Mouse (Mus musculus) heart, embryonic 12.5 days (tissue): ENCODE measurements at regions not wholly inside any gene's neighbourhood (a gene's known extent, or its start where the extent isn't known, plus 50 kb on each side); places are given as distances from the start of the nearest gene placed in this dataset.

Experiments used
- ATAC-seq: fragments of 200-750 bp; cut with Nextera tagmentation; 2 replicates; pipeline ENCODE4 v1.8.0; 2017; ENCODE audit warnings: moderate TSS enrichment, moderate library complexity; ENCODE audit not compliant: insufficient number of reproducible peaks, low FRiP score
- H3K27ac ChIP-seq: fragments of 300-500 bp; sonication (generic); 2 replicates; pipeline ENCODE4 v1.5.1; 2016; ENCODE audit warnings: mild to moderate bottlenecking, moderate library complexity; ENCODE audit not compliant: poor library complexity, severe bottlenecking
- H3K27me3 ChIP-seq: fragments of 300-500 bp; sonication (generic); replicated peaks from 2 replicates; pipeline ENCODE4 v1.6.1; 2016; ENCODE audit warnings: mild to moderate bottlenecking, moderate library complexity
- H3K36me3 ChIP-seq: fragments of 300-500 bp; sonication (generic); 2 replicates; pipeline ENCODE4 v1.6.1; 2016; ENCODE audit warnings: mild to moderate bottlenecking, moderate library complexity
- H3K4me1 ChIP-seq: fragments of 300-500 bp; sonication (generic); replicated peaks from 2 replicates; pipeline ENCODE4 v1.6.1; 2016; ENCODE audit warnings: mild to moderate bottlenecking
- H3K4me2 ChIP-seq: fragments of 300-500 bp; sonication (generic); 2 replicates; pipeline ENCODE4 v1.6.1; 2016; ENCODE audit warnings: mild to moderate bottlenecking, moderate library complexity
- H3K4me3 ChIP-seq: fragments of 300-500 bp; sonication (generic); 2 replicates; pipeline ENCODE4 v1.5.1; 2016; ENCODE audit warnings: mild to moderate bottlenecking
- H3K9ac ChIP-seq: fragments of 300-500 bp; sonication (generic); 2 replicates; pipeline ENCODE4 v1.6.1; 2016; ENCODE audit warnings: mild to moderate bottlenecking, moderate library complexity
- H3K9me3 ChIP-seq: fragments of 300-500 bp; sonication (generic); replicated peaks from 2 replicates; pipeline ENCODE4 v1.6.1; 2016; ENCODE audit warnings: mild to moderate bottlenecking, moderate library complexity
- WGBS: fragments of 180-500 bp; shearing (Covaris S2); methylation state at CpG from one replicate; pipeline ENCODE4 v1.1.7; 2016; 5-methylcytosine and 5-hydroxymethylcytosine counted together

- WGBS = 83% methylated on average over 9 of the region's 9 CpGs
- Histone ChIP-seq H3K4me1 (no peaks in the 10 kb centered on the region), H3K9me3 (peaks cover 7% of the 10 kb centered on the region; the same call in 1 of the 2 replicates), H3K36me3 (no peaks in the 10 kb centered on the region), H3K27ac (no peak overlapping the region), H3K27me3 (no peaks in the 10 kb centered on the region), H3K9ac (no peak overlapping the region), H3K4me3 (no peak overlapping the region), H3K4me2 (no peak overlapping the region)
- no peak for ATAC-seq
Observed at GRCm38 (mm10) chr9:118204456-118204855, 54.5 kb upstream of the Cmc1 start.

- Histone ChIP-seq H3K27ac (no peak overlapping the region), H3K4me3 (no peak overlapping the region), H3K4me1 (no peaks in the 10 kb centered on the region), H3K27me3 (no peaks in the 10 kb centered on the region), H3K36me3 (no peaks in the 10 kb centered on the region), H3K9ac (no peak overlapping the region), H3K4me2 (no peak overlapping the region), H3K9me3 (peaks cover 7% of the 10 kb centered on the region; the same call in 1 of the 2 replicates)
- no peak for ATAC-seq
- WGBS = 83% methylated on average over 7 of the region's 7 CpGs
Observed at GRCm38 (mm10) chr9:118206483-118206882, 56.5 kb upstream of the Cmc1 start.

- no peak for ATAC-seq
- Histone ChIP-seq H3K27ac (no peak overlapping the region), H3K4me1 (no peaks in the 10 kb centered on the region), H3K27me3 (no peaks in the 10 kb centered on the region), H3K4me3 (no peak overlapping the region), H3K36me3 (no peaks in the 10 kb centered on the region), H3K4me2 (no peak overlapping the region), H3K9me3 (peaks cover 7% of the 10 kb centered on the region), H3K9ac (no peak overlapping the region)
- 91% methylated on average over 5 of the region's 5 CpGs for WGBS
Observed at GRCm38 (mm10) chr9:118219696-118220095, 69.7 kb upstream of the Cmc1 start.

- H3K9me3 ChIP-seq = 0 out of 2 replicates have a peak, but pooled peaks cover 3% of the 10 kb centered on the region
- no peak overlapping the region for H3K9ac ChIP-seq
- no peak for ATAC-seq
- H3K36me3 ChIP-seq = no peaks in the 10 kb centered on the region
- H3K27ac ChIP-seq = no peak overlapping the region
- H3K4me1 ChIP-seq = no peaks in the 10 kb centered on the region
- no peak overlapping the region for H3K4me2 ChIP-seq
- H3K27me3 ChIP-seq = no peaks in the 10 kb centered on the region
- H3K4me3 ChIP-seq = no peak overlapping the region
- 59% methylated on average over 14 of the region's 14 CpGs for WGBS
Observed at GRCm38 (mm10) chr9:118221186-118221585, 71.2 kb upstream of the Cmc1 start.

GRCm38 (mm10) chr9:118227401-118228061 is 77.6 kb upstream of the Cmc1 start:
- Histone ChIP-seq H3K9me3 (0 out of 2 replicates have a peak, but pooled peaks cover 3% of the 10 kb centered on the region), H3K4me1 (no peaks in the 10 kb centered on the region), H3K4me3 (no peak overlapping the region; the same call in 1 of the 2 replicates), H3K9ac (no peak overlapping the region), H3K36me3 (no peaks in the 10 kb centered on the region), H3K27ac (no peak overlapping the region), H3K27me3 (no peaks in the 10 kb centered on the region), H3K4me2 (no peak overlapping the region)
- WGBS = 59% methylated on average over 23 of the region's 23 CpGs
- ATAC-seq = no peak

GRCm38 (mm10) chr9:118228691-118229427 is 78.9 kb upstream of the Cmc1 start:
- no peaks in the 10 kb centered on the region for H3K9me3 ChIP-seq
- H3K4me1 ChIP-seq = no peaks in the 10 kb centered on the region
- H3K9ac ChIP-seq = no peak overlapping the region
- H3K4me3 ChIP-seq = no peak overlapping the region
- no peaks in the 10 kb centered on the region for H3K36me3 ChIP-seq
- H3K27ac ChIP-seq = no peak overlapping the region
- ATAC-seq = no peak
- no peaks in the 10 kb centered on the region for H3K27me3 ChIP-seq
- WGBS = 75% methylated on average over 19 of the region's 19 CpGs
- no peak overlapping the region for H3K4me2 ChIP-seq

GRCm38 (mm10) chr9:118240711-118241110 is 90.7 kb upstream of the Cmc1 start:
- H3K4me3 ChIP-seq = no peak overlapping the region
- ATAC-seq = no peak
- no peak overlapping the region for H3K4me2 ChIP-seq
- no peak overlapping the region for H3K27ac ChIP-seq
- H3K4me1 ChIP-seq = no peaks in the 10 kb centered on the region
- H3K9me3 ChIP-seq = 0 out of 2 replicates have a peak, but pooled peaks cover 3% of the 10 kb centered on the region
- H3K9ac ChIP-seq = no peak overlapping the region
- no peaks in the 10 kb centered on the region for H3K36me3 ChIP-seq
- 78% methylated on average over 4 of the region's 4 CpGs for WGBS
- H3K27me3 ChIP-seq = no peaks in the 10 kb centered on the region

GRCm38 (mm10) chr9:118246820-118247628 is 97.0 kb upstream of the Cmc1 start:
- H3K27me3 ChIP-seq = no peaks in the 10 kb centered on the region
- no peak overlapping the region for H3K9ac ChIP-seq
- no peak overlapping the region for H3K27ac ChIP-seq
- H3K4me2 ChIP-seq = no peak overlapping the region
- H3K9me3 ChIP-seq = no peaks in the 10 kb centered on the region
- H3K4me1 ChIP-seq = no peaks in the 10 kb centered on the region
- ATAC-seq = no peak
- WGBS = 45% methylated on average over 15 of the region's 15 CpGs
- H3K4me3 ChIP-seq = no peak overlapping the region
- H3K36me3 ChIP-seq = no peaks in the 10 kb centered on the region

GRCm38 (mm10) chr9:118253829-118254228 is 103.9 kb upstream of the Cmc1 start:
- 0 out of 2 replicates have a peak, but pooled peaks cover 9% of the 10 kb centered on the region for H3K27me3 ChIP-seq
- H3K36me3 ChIP-seq = no peaks in the 10 kb centered on the region
- H3K4me3 ChIP-seq = no peak overlapping the region

GRCm38 (mm10) chr9:118255200-118255733 is 105.3 kb upstream of the Cmc1 start:
- no peaks in the 10 kb centered on the region for H3K4me1 ChIP-seq
- ATAC-seq = no peak
- H3K36me3 ChIP-seq = no peaks in the 10 kb centered on the region
- H3K9me3 ChIP-seq = no peaks in the 10 kb centered on the region
- no peak overlapping the region for H3K9ac ChIP-seq
- H3K4me3 ChIP-seq = no peak overlapping the region
- 52% methylated on average over 9 of the region's 9 CpGs for WGBS
- H3K4me2 ChIP-seq = no peak overlapping the region
- H3K27ac ChIP-seq = no peak overlapping the region
- 0 out of 2 replicates have a peak, but pooled peaks cover 9% of the 10 kb centered on the region for H3K27me3 ChIP-seq

More at GRCm38 (mm10) chr9:118253829-118254228, 103.9 kb upstream of the Cmc1 start:
- no peak for ATAC-seq
- H3K4me2 ChIP-seq = no peak overlapping the region
- no peaks in the 10 kb centered on the region for H3K4me1 ChIP-seq
- H3K9me3 ChIP-seq = no peaks in the 10 kb centered on the region
- H3K27ac ChIP-seq = no peak overlapping the region
- H3K9ac ChIP-seq = no peak overlapping the region
